Mouse (Mus musculus) G1E (cell line): ENCODE results near the gene H2al1b.
"Not testable (repeated sequence)": the region's sequence is repeated elsewhere in the genome, so short reads cannot be mapped to it uniquely, and the experiment has no call there.

ENCODE experiments used
- CTCF ChIP-seq: IDR thresholded peaks from 2 replicates; pipeline ENCODE4 v1.5.1; 2012; ENCODE audit warnings: low read depth, low read length, inconsistent platforms, mixed read lengths
- POLR2AphosphoS5 ChIP-seq: IDR thresholded peaks from 2 replicates; pipeline ENCODE4 v1.6.1; 2012; ENCODE audit warnings: low read depth, low read length, inconsistent platforms; ENCODE audit not compliant: insufficient replicate concordance

DNA sequence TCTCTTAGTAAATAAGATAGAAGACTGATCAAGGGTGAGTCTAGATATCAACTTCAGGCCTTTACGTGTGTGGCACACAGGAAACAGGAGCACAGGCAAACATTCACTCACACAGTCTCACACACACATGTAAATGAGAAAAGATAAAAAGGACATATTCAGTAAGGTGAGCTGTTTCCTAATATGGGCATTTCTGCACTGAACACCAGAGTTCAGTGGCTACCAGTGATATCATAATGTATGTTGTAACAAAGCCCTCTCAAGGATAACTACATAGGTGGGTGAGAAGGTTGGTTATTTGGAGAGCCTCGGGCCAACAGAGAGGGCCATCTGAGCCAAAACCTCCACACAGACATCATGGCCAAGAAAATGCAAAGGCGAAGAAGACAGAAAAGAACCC lies at the start of gene H2al1b:
- not testable (repeated sequence) for TF ChIP-seq CTCF, POLR2AphosphoS5
